Mouse (Mus musculus) layer of hippocampus, adult 2 months (tissue): ENCODE results near the gene E130114P18Rik. TPM values are rescaled to one million over a fixed set of nuclear protein-coding genes. Genes with fewer than 3 reads are reported as not detected.

Experiments
- DNase-seq, 2 experiments: peaks; one replicate each; pipeline ENCODE4 v3.0.0; 2022; ENCODE audit warnings: low spot score in 2 of 2
- H3K27ac ChIP-seq: fragments of 200-600 bp; 2 replicates; pipeline ENCODE4 v1.8.1; 2022
- H3K4me3 ChIP-seq: fragments of 200-600 bp; 2 replicates; pipeline ENCODE4 v1.8.1; 2022; ENCODE audit warnings: mild to moderate bottlenecking
- CTCF ChIP-seq: fragments of 200-600 bp; conservative IDR thresholded peaks from 2 replicates; pipeline ENCODE4 v1.8.1; 2022; ENCODE audit warnings: antibody characterized with exemption, mild to moderate bottlenecking, moderate library complexity
- total RNA-seq, 2 experiments: library from RNA; stranded (reverse); gene quantifications; 2 replicates each; pipeline ENCODE4 v1.2.3; 2021

E130114P18Rik gene
- total RNA-seq, 2 experiments from 2014 or later: 7.1 to 7.9 TPM

- TF ChIP-seq CTCF: no peak
- peak in 1 of 2 experiments; percentile 25 for DNase-seq
- Histone ChIP-seq H3K4me3 (no peak overlapping the region), H3K27ac (no peak overlapping the region)
Observed at GRCm38 (mm10) chr4:97600875-97601835, 176.7 kb downstream of the E130114P18Rik start.

GRCm38 (mm10) chr4:97597443-97597842 lies 180.4 kb downstream of the E130114P18Rik start:
- H3K27ac ChIP-seq: no peak overlapping the region
- TF ChIP-seq CTCF: no peak
- DNase-seq: no peak
- H3K4me3 ChIP-seq: no peak overlapping the region

DNA sequence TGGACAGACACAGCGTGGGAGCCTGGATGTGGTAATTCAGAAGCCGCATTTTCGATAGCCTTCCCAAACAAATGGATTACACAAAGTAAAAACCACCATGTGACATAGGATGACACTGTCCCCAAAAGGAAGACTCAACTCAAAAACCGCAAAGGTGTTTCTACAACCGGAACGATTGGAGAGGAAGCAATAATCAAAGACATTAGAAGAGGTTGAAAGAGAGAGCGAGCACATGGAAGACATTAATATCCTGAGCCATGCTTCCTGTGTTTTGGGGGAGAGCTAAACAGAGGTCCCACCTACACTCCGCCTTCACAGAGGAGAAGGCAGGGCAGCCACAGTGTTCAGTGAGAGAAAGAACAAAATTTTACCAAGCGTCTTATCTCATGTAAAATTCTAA lies 181.5 kb downstream of the E130114P18Rik start:
- TF ChIP-seq CTCF: no peak
- no peak for DNase-seq
- Histone ChIP-seq H3K4me3 (no peak overlapping the region), H3K27ac (no peak overlapping the region)

- DNase-seq: no peak
- no peak for TF ChIP-seq CTCF
- Histone ChIP-seq H3K27ac (no peak overlapping the region), H3K4me3 (no peak overlapping the region)
Observed at GRCm38 (mm10) chr4:97593869-97594268, 184.0 kb downstream of the E130114P18Rik start.

GRCm38 (mm10) chr4:97589790-97590189 lies 188.1 kb downstream of the E130114P18Rik start:
- no peak for TF ChIP-seq CTCF
- no peak overlapping the region for H3K27ac ChIP-seq
- H3K4me3 ChIP-seq: no peak overlapping the region
- no peak for DNase-seq

- no peak overlapping the region for H3K27ac ChIP-seq
- no peak overlapping the region for H3K4me3 ChIP-seq
- no peak for TF ChIP-seq CTCF
- DNase-seq: no peak
Observed at GRCm38 (mm10) chr4:97587412-97588010, 190.4 kb downstream of the E130114P18Rik start.

GRCm38 (mm10) chr4:97585170-97585569 lies 192.7 kb downstream of the E130114P18Rik start:
- DNase-seq: no peak
- Histone ChIP-seq H3K4me3 (no peak overlapping the region), H3K27ac (peak overlapping the region; percentile 83; the same call in 1 of the 2 replicates)
- no peak for TF ChIP-seq CTCF

DNA sequence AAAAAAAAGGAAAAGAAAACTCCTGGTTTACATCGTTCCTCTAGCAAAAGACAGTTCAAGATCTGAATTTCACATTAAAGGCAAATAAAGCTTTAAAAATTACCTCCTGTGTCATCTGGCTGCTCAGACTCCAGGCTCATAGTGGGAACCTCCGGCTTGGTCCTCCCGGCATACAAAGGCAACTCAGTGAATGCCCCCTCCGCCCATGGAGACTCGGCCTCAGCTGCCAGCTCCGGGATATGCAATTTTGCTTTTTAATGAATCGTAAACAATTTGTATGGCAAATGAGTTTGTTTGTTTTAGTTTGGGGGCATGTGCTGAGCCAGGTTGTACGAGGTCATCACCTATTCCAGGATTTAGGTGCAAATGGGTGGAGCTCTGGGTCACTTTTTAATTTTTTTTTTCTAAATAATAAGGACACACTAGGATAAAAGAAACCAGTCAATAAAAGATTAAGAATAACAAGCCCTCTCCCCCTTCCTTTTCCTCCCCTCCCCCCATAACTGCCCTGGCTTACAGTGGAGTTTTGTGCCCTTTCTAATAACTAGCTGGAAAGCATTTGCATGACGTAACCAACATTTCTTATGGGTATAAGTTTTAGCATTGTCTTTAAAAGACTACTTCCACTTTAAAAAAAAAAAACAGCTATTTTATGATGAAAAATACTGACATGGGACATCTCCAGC lies 193.3 kb downstream of the E130114P18Rik start:
- TF ChIP-seq CTCF: no peak
- no peak for DNase-seq
- Histone ChIP-seq H3K27ac (peak overlapping the region; percentile 83), H3K4me3 (peak overlapping the region; percentile 46)

DNA sequence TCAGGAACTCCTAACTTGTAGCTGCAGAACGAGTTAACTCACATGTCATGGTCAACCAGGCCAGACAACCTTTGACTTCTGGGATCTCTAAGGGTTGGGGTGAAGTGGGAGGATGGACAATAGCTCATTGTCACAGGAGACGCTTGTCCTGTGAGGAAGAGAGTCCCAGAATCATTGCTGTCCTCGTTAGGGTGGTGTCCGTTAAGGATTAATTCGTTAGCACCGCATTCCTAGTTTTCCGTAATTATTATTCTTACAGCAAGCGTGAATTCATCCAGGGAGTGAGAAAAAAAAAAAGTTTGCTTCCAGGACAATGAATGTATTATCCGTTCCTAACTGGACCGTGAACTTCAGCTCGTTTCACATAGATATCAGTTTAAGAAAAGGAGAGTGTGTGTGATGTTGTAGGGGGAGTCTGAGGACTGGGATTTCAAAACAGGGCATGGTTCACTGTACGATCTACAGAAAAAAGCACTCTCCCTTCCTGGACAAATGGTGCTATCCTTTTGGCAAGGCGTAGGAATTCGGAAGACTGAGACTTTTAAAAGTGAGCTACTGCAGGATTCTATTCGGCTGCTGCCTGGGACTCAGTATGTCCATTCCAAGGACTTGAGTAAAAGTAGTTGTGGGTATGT lies 195.0 kb downstream of the E130114P18Rik start:
- Histone ChIP-seq H3K4me3 (peak overlapping the region; percentile 46), H3K27ac (peak overlapping the region; percentile 83)
- no peak for TF ChIP-seq CTCF
- no peak for DNase-seq

GRCm38 (mm10) chr4:97582064-97582415 lies 195.8 kb downstream of the E130114P18Rik start:
- TF ChIP-seq CTCF: no peak
- DNase-seq: no peak
- peak overlapping the region; percentile 46 for H3K4me3 ChIP-seq
- peak overlapping the region; percentile 83 for H3K27ac ChIP-seq

DNA sequence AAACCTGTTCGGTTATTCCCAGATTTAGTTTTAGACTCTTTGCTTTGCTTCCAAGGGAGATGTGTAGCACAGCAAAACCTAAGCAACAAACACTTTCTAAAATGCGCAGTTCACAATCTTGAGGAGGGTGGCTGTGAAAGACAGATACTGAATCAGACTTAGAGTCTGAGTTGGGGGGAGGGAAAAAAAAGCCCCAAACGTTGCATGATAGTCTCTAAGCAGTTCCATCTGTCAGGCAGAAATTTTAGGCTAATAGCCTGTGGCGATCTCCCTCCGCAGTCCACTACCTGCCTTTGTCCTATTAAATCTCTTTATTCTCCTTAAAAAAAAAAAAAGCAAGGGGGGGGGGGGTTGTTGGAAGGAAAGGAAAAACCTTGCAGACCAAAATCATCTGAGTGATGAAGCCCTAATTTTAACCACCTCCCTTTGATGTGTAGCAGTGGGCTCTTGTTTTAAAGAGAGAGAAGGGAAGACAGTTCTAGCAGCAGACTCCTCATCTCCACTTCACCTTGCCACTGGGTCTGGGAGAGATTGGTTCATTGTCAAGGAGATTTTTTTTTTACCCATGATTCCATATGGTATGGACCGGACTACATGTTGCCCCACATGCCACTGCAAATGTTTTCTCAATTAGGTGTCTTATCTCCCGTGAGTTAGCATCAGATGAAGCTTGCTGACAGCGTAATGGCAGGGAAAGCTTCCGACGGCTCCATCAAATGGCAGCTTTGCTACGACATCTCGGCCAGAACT lies 196.4 kb downstream of the E130114P18Rik start:
- DNase-seq: no peak
- no peak for TF ChIP-seq CTCF
- Histone ChIP-seq H3K4me3 (peak overlapping the region; percentile 46; the same call in 1 of the 2 replicates), H3K27ac (peak overlapping the region; percentile 83)

DNA sequence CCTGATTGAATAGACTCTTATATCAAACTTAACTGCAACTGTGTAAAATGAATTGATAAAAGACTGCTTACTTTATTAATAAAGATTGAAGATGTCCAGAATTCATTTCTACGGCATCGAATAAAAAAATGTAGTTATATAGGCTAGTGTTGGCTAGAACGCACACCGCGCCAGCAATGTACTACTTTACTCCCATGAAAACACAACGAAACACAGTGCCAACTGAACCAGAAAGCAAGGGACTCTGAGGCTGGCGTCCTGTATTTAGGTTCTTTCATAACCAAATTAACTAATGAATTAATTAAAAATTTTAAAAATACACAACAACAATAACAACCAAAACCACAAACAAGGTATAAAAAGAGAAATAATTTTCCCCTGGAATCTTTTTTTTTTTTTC lies 197.0 kb downstream of the E130114P18Rik start:
- TF ChIP-seq CTCF: no peak
- H3K4me3 ChIP-seq: peak overlapping the region; percentile 46; the same call in 1 of the 2 replicates
- DNase-seq: no peak
- peak overlapping the region; percentile 83 for H3K27ac ChIP-seq
